8 mouse cellular contexts compared by ENCODE assay signal in genomic region chr4:133583690-133584058, GRCm38 (mm10). TPM values are rescaled to one million over a fixed set of nuclear protein-coding genes. Genes with fewer than 3 reads are reported as not detected.
DNase-seq lines count a peak whose midpoint lies in the region; ATAC-seq and TF ChIP-seq lines count a peak whose summit lies in the region.

No protein-coding gene starts in this region.

- peak overlapping the region; percentile 90 for H3K4me3 ChIP-seq in cerebellum, adult 2 months (replicated peaks; ENCODE audit: insufficient read depth, low read depth, low read length)
- peak overlapping the region; percentile 85 for H3K4me3 ChIP-seq in spleen, adult 2 months (ENCODE audit: extremely low read depth, insufficient read depth, insufficient read length)
- peak overlapping the region; percentile 87 for H3K4me3 ChIP-seq in limb, embryonic 14.5 days (replicated peaks; ENCODE audit: low read length)
- peak overlapping the region; percentile 77 for H3K4me3 ChIP-seq in stomach, embryonic 16.5 days (replicated peaks; ENCODE audit: low read length)

- no peak for DNase-seq in cerebellum, adult 2 months
- DNase-seq in cerebellum, postnatal 4 days (ENCODE audit: low spot score in 2 of 2) = no peak
- DNase-seq in spleen, adult 2 months (ENCODE audit: low read depth in 1 of 2, low spot score in 2 of 2) = no peak
- no peak for DNase-seq in spleen, adult 12 weeks (ENCODE audit: low spot score)
- DNase-seq in limb, embryonic 14.5 days (ENCODE audit: low spot score) = no peak
- no peak for DNase-seq in thymus, postnatal 4 days
- DNase-seq in urinary bladder, postnatal 10 days (ENCODE audit: low spot score) = no peak

- peaks cover 33% of the 10 kb centered on the region for H3K36me3 ChIP-seq in spleen, adult 2 months (ENCODE audit: control insufficient read depth, insufficient read depth, low read length)
- H3K36me3 ChIP-seq in limb, embryonic 14.5 days (ENCODE audit: control insufficient read depth, insufficient read depth, low read length) = peaks cover 65% of the 10 kb centered on the region
- peaks cover 12% of the 10 kb centered on the region; the same call in 1 of the 2 replicates for H3K36me3 ChIP-seq in stomach, embryonic 16.5 days (ENCODE audit: control insufficient read depth, insufficient read depth, low read length)

- no peak for TF ChIP-seq CTCF in cerebellum, adult 2 months (IDR thresholded peaks at IDR 0.05; ENCODE audit: borderline replicate concordance, insufficient read depth, low read depth, low read length)
- no peak for TF ChIP-seq CTCF in spleen, adult 2 months (IDR thresholded peaks at IDR 0.05; ENCODE audit: extremely low read depth, insufficient read depth, insufficient read length, insufficient replicate concordance)

- H3K27me3 ChIP-seq in cerebellum, adult 2 months (ENCODE audit: control insufficient read depth, insufficient read depth, low read length) = no peaks in the 10 kb centered on the region
- no peaks in the 10 kb centered on the region for H3K27me3 ChIP-seq in spleen, adult 2 months (ENCODE audit: control insufficient read depth, insufficient read depth, low read length)
- no peaks in the 10 kb centered on the region for H3K27me3 ChIP-seq in limb, embryonic 14.5 days (ENCODE audit: control insufficient read depth, insufficient read depth, low read length)
- no peaks in the 10 kb centered on the region for H3K27me3 ChIP-seq in stomach, embryonic 16.5 days (ENCODE audit: control insufficient read depth, insufficient read depth, low read length)

- peak overlapping the region; percentile 65 for H3K9ac ChIP-seq in limb, embryonic 14.5 days (ENCODE audit: low read depth, low read length, severe bottlenecking)
- H3K9ac ChIP-seq in stomach, embryonic 16.5 days (ENCODE audit: low read length) = peak overlapping the region; percentile 90

- peak; percentile 28; the same call in 1 of the 2 replicates for ATAC-seq in limb, embryonic 14.5 days (ENCODE audit: low FRiP score, low read depth)
- ATAC-seq in stomach, embryonic 16.5 days (ENCODE audit: insufficient read depth, low FRiP score) = 0 out of 2 replicates have a peak, but pooled peaks have one; percentile 38

- 61% methylated on average over 6 of the region's 6 CpGs for WGBS in cerebellum, adult 2 months
- WGBS in spleen, adult 2 months = 65% methylated on average over 6 of the region's 6 CpGs
- WGBS in limb, embryonic 14.5 days = 58% methylated on average over 6 of the region's 6 CpGs
- 51% methylated on average over 6 of the region's 6 CpGs for WGBS in stomach, embryonic 16.5 days

- TF ChIP-seq POLR2A in cerebellum, adult 2 months (IDR thresholded peaks at IDR 0.05; ENCODE audit: borderline replicate concordance, insufficient read depth, low read length) = no peak
- no peak for TF ChIP-seq POLR2A in spleen, adult 2 months (IDR thresholded peaks at IDR 0.05; ENCODE audit: low read depth, low read length)
- no peak for TF ChIP-seq POLR2A in limb, embryonic 14.5 days (IDR thresholded peaks at IDR 0.05; ENCODE audit: borderline replicate concordance, extremely low read depth, insufficient read depth, insufficient read length)

- H3K4me2 ChIP-seq in limb, embryonic 14.5 days (replicated peaks; ENCODE audit: low read depth, low read length, severe bottlenecking) = peak overlapping the region; percentile 95
- peak overlapping the region; percentile 89 for H3K4me2 ChIP-seq in stomach, embryonic 16.5 days (ENCODE audit: low read depth, low read length)

- H3K27ac ChIP-seq in cerebellum, adult 2 months (ENCODE audit: insufficient read depth, low read length) = peak overlapping the region; percentile 43
- peak overlapping the region; percentile 90 for H3K27ac ChIP-seq in spleen, adult 2 months (ENCODE audit: insufficient read depth, low read length)
- peak overlapping the region; percentile 40; the same call in 1 of the 2 replicates for H3K27ac ChIP-seq in limb, embryonic 14.5 days (replicated peaks; ENCODE audit: low read depth, low read length)
- peak overlapping the region; percentile 75 for H3K27ac ChIP-seq in stomach, embryonic 16.5 days (ENCODE audit: low read length)

- no peaks in the 10 kb centered on the region for H3K4me1 ChIP-seq in cerebellum, adult 2 months (ENCODE audit: control insufficient read depth, insufficient read depth, low read length)
- peaks cover 8% of the 10 kb centered on the region for H3K4me1 ChIP-seq in spleen, adult 2 months (ENCODE audit: control insufficient read depth, insufficient read depth, insufficient read length)
- H3K4me1 ChIP-seq in limb, embryonic 14.5 days (ENCODE audit: control insufficient read depth, insufficient read depth, low read length) = no peaks in the 10 kb centered on the region
- peaks cover 13% of the 10 kb centered on the region for H3K4me1 ChIP-seq in stomach, embryonic 16.5 days (ENCODE audit: control insufficient read depth, insufficient read depth, low read length)

- no peaks in the 10 kb centered on the region for H3K9me3 ChIP-seq in limb, embryonic 14.5 days (ENCODE audit: control insufficient read depth, low read length)
- H3K9me3 ChIP-seq in stomach, embryonic 16.5 days (replicated peaks; ENCODE audit: control insufficient read depth, low read length) = no peaks in the 10 kb centered on the region

RNA-seq across cellular contexts. Expression of gene Gpn2, which starts 0.5 kb away (rescaled TPM):
- polyA plus RNA-seq in cerebellum, adult 2 months (2012; rRNA removed) = 23.6 and 23.9 TPM in 2 replicates
- 36.1 and 55.9 TPM in 2 replicates for polyA plus RNA-seq in spleen, adult 2 months (2012; rRNA removed)
- 33.2 and 42.0 TPM in 2 replicates for polyA plus RNA-seq in limb, embryonic 14.5 days (2012; rRNA removed)
- 17.6 and 19.6 TPM in 2 replicates for polyA plus RNA-seq in limb, embryonic 14.5 days (2014; fragmentation: Nextera tagmentation; extraction: Ambion mirVana)
- polyA plus RNA-seq in stomach, embryonic 16.5 days (2015; fragmentation: Nextera tagmentation; extraction: Ambion mirVana) = 13.8 and 14.3 TPM in 2 replicates

RNA-seq across cellular contexts. Expression of gene Gpatch3, which starts 9.1 kb away (rescaled TPM):
- polyA plus RNA-seq in cerebellum, adult 2 months (2012; rRNA removed) = 9.4 and 10.2 TPM in 2 replicates
- polyA plus RNA-seq in spleen, adult 2 months (2012; rRNA removed) = 3.7 and 6.0 TPM in 2 replicates
- polyA plus RNA-seq in limb, embryonic 14.5 days (2012; rRNA removed) = 8.0 and 8.4 TPM in 2 replicates
- polyA plus RNA-seq in limb, embryonic 14.5 days (2014; fragmentation: Nextera tagmentation; extraction: Ambion mirVana) = 8.1 and 9.2 TPM in 2 replicates
- polyA plus RNA-seq in stomach, embryonic 16.5 days (2015; fragmentation: Nextera tagmentation; extraction: Ambion mirVana) = 3.9 and 4.2 TPM in 2 replicates

RNA-seq across cellular contexts. Expression of gene Sfn, which starts 18.3 kb away (rescaled TPM):
- 4.2 and 4.8 TPM in 2 replicates for polyA plus RNA-seq in cerebellum, adult 2 months (2012; rRNA removed)
- 15.5 and 26.1 TPM in 2 replicates for polyA plus RNA-seq in spleen, adult 2 months (2012; rRNA removed)
- 112 and 139 TPM in 2 replicates for polyA plus RNA-seq in limb, embryonic 14.5 days (2012; rRNA removed)
- polyA plus RNA-seq in limb, embryonic 14.5 days (2014; fragmentation: Nextera tagmentation; extraction: Ambion mirVana) = 243 and 295 TPM in 2 replicates
- 339 and 468 TPM in 2 replicates for polyA plus RNA-seq in stomach, embryonic 16.5 days (2015; fragmentation: Nextera tagmentation; extraction: Ambion mirVana)

RNA-seq across cellular contexts. Expression of gene Nr0b2, which starts 30.5 kb away (rescaled TPM):
- polyA plus RNA-seq in cerebellum, adult 2 months (2012; rRNA removed) = 2.1 and 2.6 TPM in 2 replicates
- 3.2 and 4.0 TPM in 2 replicates for polyA plus RNA-seq in spleen, adult 2 months (2012; rRNA removed)
- 0.05 TPM in 1 of 2 replicates, not detected in the other for polyA plus RNA-seq in limb, embryonic 14.5 days (2012; rRNA removed)
- polyA plus RNA-seq in limb, embryonic 14.5 days (2014; fragmentation: Nextera tagmentation; extraction: Ambion mirVana) = 0.17 TPM in 1 of 2 replicates, not detected in the other
- polyA plus RNA-seq in stomach, embryonic 16.5 days (2015; fragmentation: Nextera tagmentation; extraction: Ambion mirVana) = 6.6 and 7.2 TPM in 2 replicates

RNA-seq across cellular contexts. Expression of gene Nudc, which starts 37.9 kb away (rescaled TPM):
- polyA plus RNA-seq in cerebellum, adult 2 months (2012; rRNA removed) = 197 and 231 TPM in 2 replicates
- polyA plus RNA-seq in spleen, adult 2 months (2012; rRNA removed) = 28.6 and 28.7 TPM in 2 replicates
- 141 and 184 TPM in 2 replicates for polyA plus RNA-seq in limb, embryonic 14.5 days (2012; rRNA removed)
- polyA plus RNA-seq in limb, embryonic 14.5 days (2014; fragmentation: Nextera tagmentation; extraction: Ambion mirVana) = 180 and 197 TPM in 2 replicates
- polyA plus RNA-seq in stomach, embryonic 16.5 days (2015; fragmentation: Nextera tagmentation; extraction: Ambion mirVana) = 194 and 218 TPM in 2 replicates

Comparison
In these comparisons a context has a peak if more than half of its experiments do, and no peak if none do; other contexts are left out.
1. H3K27ac ChIP-seq: peak in every context shown above with its lines; median percentile 90 in spleen, adult 2 months; 75 in stomach, embryonic 16.5 days; 43 in cerebellum, adult 2 months; 40 in limb, embryonic 14.5 days.